25 mouse cellular contexts compared by ENCODE assay signal in the genomic region with DNA sequence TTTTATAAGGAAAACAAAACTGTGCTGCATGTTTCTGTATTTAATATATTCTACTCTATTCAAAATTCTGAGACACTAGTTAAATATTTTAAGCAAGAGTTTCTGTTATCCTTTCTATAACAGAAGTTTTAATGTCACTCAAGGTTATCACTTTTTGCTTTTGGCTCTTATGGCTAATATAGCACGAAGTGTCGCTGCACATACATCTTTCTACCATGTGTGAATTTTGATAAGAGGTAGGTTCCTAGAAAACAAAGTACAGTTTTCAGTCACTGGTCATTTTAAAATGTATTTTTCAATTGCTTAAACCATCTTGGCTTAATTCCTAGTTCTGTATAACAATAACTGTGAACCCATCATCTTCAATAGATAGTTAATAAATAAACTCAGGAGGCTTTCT.
"Had no signal": no experiment of that assay in that cellular context is flagged by ENCODE, and none has a peak within 500 bp of the region (broad histone marks: within the 10 kb centered on the region; RNA-seq: fewer than 3 reads in every experiment).

No protein-coding gene starts in this region.

- H3K4me2 ChIP-seq: limb, embryonic 12.5 days; limb, embryonic 15.5 days; liver, embryonic 15.5 days; midbrain, embryonic 13.5 days; neural tube, embryonic 13.5 days had no signal

- H3K9me3 ChIP-seq: limb, embryonic 12.5 days; limb, embryonic 15.5 days; liver, embryonic 15.5 days; midbrain, embryonic 10.5 days; midbrain, embryonic 13.5 days; neural tube, embryonic 13.5 days had no signal

- DNase-seq: kidney, adult 2 months; kidney, postnatal 25 days; layer of hippocampus, postnatal 36 days; left cerebral cortex, postnatal 4 days; lung, adult 2 months; lung, postnatal 14 days; lung, postnatal 4 days; retina, postnatal 1 day; right cerebral cortex, postnatal 25 days; spleen, adult 18-20 months; thymus, adult 18-20 months; thymus, postnatal 14 days; thymus, postnatal 4 days had no signal

- ATAC-seq: intestine, postnatal 0 days; midbrain, embryonic 13.5 days; midbrain, embryonic 16.5 days had no signal

- H3K27me3 ChIP-seq: limb, embryonic 12.5 days; limb, embryonic 15.5 days; liver, embryonic 15.5 days; midbrain, embryonic 13.5 days; neural tube, embryonic 13.5 days had no signal

- H3K36me3 ChIP-seq: limb, embryonic 12.5 days; limb, embryonic 15.5 days; liver, embryonic 15.5 days; midbrain, embryonic 10.5 days; midbrain, embryonic 13.5 days; neural tube, embryonic 13.5 days had no signal

- H3K4me3 ChIP-seq: layer of hippocampus, adult 2 months; left cerebral cortex, adult 2 months; limb, embryonic 12.5 days; limb, embryonic 15.5 days; liver, embryonic 15.5 days; midbrain, embryonic 10.5 days; midbrain, embryonic 13.5 days; myocyte; neural tube, embryonic 13.5 days had no signal

- H3K9ac ChIP-seq: limb, embryonic 12.5 days; limb, embryonic 15.5 days; liver, embryonic 15.5 days; midbrain, embryonic 13.5 days; neural tube, embryonic 13.5 days had no signal

- H3K27ac ChIP-seq: kidney, postnatal 0 days; layer of hippocampus, adult 2 months; left cerebral cortex, adult 2 months; limb, embryonic 12.5 days; limb, embryonic 15.5 days; liver, embryonic 15.5 days; midbrain, embryonic 10.5 days; midbrain, embryonic 13.5 days; neural tube, embryonic 13.5 days had no signal

- H3K4me1 ChIP-seq: limb, embryonic 12.5 days; limb, embryonic 15.5 days; liver, embryonic 15.5 days; midbrain, embryonic 10.5 days; midbrain, embryonic 13.5 days; neural tube, embryonic 13.5 days had no signal
